Mouse (Mus musculus): ENCODE measurements around the gene Ppp2r2c.

Ppp2r2c gene

DNA sequence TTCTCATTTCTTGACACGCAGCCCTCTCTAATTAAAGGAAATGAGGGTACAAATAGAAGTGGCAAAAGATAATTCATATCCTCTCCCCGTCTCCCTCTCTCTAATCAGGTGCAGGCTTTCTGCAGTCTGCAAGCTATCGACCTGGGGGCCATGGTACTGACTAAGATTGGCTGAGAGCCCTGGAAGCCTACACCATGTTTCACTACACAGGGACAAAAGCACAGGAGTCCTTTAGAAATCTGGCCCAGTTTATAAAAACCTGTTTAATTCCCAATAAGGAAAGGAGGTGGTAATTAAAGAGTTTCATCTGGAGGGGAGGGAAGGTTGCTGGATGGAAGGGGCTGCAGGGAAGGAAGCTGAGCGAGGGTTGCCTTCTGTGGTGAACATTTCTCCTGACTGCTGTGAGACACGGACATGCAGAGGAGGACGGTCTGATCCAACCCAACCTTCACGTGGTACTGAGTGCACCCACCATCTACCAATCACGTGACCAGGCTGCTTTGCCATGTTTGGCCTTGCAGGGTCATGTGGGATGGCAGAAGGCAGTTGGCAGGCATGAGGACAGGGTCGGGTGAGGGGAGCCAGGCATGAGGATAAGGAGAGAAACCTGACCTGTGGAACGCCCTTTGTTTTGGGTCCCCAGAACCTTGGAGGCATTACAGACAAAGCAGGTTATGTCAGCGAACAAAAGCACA is 30.2 kb downstream of the Ppp2r2c start:
- DNase-seq: no peak

DNA sequence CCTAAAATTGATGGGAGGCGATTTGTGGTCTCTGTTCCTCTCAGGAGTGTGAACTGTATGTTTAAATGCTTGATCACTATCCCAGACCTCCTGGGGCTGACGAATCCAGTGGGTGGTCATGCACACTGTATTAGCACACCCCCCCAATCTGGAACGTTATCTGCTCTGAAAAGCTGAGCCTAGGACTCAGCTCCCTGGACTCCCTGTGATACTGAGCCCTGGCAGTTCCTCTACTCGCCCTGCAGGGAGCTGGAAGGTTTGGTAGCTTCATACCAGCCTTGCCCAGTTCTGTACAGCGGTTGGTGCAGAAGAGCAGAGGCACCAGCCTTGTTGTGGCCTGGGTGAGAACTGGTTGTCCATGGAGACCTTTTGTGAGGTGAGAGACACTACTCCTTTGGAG is 31.1 kb downstream of the Ppp2r2c start:
- DNase-seq: no peak

DNA sequence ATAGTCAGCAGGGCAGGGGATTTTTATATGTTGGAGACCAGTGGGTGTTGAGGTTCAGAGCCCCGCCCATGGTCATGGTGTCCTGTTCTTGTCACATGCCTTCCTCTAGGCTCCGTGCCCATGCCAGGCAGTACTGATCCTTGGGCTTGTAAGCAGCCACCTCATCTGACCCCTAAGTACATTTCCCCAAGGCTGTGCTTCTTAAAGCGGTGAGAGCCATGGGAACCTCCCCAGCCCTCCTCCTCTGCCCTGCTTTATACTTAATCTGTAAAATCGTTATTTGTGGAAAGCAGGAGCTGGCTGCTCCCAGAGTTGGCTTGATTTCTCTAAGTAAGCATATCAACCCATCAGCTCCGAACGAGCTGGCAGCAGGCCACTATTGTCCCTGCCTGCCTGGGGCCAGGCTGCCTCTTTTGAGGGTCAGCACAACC is 31.9 kb downstream of the Ppp2r2c start:
- no peak for DNase-seq

DNA sequence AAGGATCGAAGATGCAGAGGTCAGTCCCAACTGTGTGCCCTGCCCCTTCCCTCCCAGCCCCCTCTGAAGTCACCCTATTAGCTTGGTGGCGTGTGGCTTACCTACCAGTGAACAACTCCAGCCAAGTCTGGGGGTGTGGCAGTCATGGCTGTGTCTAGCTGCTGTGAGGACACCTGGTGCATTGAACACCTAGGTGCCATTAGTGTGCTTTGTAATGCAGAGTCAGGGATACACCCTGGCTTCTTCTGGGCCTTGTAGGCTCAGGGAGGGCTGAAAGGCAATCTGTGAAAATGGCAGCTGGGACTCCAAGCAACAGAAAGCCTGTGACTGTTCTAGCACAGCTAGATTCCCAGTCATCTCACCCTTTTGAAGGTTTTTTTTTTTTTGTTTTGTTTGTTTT is 34.5 kb downstream of the Ppp2r2c start:
- DNase-seq: no peak

DNA sequence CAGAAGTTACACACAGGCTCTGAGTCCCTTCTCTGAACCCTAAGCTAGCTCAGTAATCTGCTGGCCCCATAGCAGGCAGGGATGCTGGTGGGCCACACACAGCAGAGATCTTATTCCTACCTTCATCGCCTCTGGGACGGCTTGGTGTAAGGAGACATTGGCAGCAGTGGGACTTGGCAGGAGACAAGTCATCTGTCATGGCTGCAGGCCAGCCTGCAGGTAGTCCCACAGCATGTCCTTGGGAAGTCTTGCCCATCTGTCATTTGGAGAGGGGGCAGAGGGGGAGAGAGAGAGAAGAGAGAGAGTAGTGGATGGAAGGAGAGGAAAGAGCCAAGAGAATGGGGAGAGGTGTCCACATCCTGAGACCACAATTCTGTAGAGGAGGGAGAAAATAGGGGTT is 35.8 kb downstream of the Ppp2r2c start:
- no peak for DNase-seq

DNA sequence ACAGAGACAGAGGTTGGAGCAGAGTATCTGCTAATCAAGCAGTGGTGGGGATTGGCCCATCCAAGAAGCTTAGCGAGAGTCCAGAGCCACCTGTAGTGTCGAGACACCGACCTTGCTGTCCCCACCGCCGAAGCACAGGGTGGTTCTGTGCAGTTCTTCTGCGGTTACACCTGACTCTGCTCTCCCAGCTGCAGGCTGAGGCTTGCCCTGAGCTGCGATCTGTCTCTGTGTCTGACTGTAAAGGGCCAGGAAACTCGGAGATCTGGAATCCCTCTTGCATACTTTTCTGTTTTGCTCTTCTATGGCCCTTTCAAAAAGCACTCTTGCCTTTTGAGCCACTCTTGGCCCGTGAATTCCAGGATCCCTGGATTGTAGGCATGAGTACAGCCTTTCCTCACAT is 36.4 kb downstream of the Ppp2r2c start:
- DNase-seq: no peak

DNA sequence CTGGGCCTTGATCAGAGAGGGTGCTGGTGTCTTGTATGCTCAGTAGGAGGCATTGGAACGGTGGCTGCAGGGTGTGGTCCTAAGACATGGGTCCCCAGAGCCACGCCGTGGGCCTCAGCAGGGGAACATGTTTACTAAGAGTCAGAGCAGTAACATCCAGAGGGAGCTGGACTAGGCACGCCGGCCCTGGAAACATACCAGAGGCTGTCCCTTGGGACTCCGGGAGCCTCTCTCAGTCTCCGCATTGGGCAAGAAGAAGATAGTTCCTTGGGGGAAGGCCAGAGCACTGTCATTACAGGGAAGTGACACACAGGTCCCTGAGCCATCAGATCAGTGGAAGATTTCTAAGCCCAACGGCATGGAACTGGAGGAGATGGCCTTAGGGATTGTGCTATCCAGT is 36.9 kb downstream of the Ppp2r2c start:
- DNase-seq: no peak

DNA sequence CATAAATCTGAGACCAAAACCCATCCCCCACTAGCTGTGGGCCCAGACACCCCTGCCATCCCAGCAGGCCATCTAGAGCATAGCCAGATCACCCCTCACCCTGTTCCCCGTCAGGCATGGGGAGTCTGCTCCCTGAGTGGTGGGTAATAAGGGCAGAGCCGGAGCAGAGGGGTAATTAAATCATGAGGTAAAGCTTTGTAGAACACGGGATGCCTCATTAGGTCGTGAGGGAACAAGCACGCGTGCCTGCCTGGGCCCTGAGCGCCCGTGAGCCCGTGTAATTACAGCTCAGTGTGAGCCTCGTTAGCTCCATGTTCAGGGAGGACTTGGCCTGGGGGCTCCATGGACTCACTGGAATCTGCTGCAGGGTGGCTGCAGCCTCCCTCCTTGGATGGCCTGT is 39.4 kb downstream of the Ppp2r2c start:
- DNase-seq: no peak

DNA sequence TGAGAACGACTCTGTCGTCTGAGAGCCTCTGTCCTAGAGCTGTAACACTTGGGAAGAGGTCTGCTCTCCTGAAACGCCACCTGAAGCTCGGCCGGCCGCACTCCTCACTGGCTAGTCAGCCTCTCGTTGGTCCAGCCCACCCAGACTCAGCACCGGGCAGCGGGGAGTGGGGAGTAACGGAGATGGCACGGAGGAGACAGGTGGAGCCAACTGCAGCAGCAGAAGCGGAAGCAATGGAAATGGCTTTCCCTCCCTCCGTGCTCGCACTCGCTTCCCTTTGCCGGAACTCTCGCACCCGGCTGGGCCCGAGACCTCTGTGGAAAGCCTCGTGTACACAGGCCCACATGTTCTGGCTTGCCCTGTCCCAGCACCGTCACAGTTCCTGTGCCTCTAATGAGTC is 41.2 kb downstream of the Ppp2r2c start:
- no peak for DNase-seq

DNA sequence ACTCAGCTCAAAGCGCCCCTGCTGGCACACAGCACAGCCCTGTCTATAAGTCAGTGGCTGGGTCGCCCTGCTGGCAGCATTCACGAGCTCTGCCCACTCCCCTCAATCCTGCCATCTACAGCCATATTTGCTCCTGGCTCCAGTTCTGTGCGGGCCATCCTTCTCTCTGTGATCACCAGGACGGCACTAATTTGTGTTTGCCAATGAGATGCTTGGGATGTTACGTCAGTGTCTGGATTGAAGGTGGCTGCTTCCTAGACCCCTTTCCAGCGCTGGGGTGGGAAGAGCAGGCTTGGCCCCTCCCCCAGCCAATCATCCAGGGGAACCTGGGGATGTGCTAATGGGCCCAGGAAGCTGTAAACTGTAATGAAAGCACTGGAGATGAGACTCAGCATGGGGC is 42.7 kb downstream of the Ppp2r2c start:
- DNase-seq: no peak

DNA sequence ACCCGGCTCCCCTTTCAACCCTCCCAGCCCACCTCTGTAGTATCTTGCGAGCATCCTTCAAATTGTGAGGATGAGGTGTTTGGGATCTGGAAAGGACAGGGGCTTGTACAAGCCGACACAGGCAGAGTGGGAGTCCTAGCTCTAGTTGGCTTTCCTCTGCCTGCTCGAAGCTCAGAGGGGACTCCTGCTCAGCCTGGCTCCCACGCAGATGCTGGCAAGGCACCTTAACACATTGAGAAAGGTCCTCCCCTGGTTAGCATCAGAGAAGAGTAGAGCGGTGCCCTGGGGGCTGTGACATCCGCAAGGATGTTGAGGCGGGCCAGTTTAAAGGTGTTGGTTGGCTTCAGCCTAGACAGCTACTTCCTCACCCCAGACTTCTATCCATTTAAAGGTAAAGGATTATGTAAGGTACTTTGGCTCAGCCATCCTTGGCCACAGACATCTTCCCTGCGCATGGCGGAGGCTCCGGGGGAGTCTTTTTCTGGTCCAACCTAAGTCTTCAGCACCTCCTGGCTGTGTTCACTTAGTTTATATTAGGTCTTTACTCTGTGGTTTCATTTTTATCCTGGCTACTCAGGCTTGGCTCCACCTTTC is 43.5 kb downstream of the Ppp2r2c start:
- peak; percentile 70 for DNase-seq

DNA sequence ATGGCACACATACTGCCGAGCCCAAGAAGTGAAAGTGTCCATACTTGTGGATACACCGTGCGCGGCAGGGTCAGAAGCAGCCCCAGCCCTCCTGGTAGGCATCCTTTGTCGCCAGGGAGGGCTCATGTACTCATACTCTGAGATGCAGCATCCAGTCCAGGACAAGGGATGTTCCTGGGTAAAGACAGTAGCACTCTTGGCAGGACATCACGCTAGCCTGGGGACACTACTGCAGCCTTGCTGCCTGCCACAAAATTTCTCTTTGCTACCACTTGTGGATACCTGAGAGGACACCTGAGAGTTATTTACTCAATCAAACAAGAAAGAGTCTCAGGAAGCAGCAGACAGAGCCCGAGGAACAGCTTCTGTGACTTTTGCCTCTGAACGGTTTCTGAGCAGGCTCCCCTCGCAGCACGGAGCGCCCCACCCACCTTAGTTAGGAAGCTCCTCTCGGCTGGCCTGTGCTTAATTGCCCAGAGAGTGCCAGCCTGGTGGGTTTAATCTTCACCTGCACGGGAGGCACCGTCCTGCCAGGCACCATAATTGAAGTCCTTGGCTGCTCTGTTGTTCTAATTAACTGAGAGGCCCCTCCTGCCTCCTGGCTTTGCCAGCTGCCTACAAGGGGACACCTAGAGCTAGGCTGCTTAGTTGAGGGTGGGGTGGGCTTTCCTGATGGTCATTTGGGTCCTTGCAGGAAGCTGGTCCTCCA is 44.4 kb downstream of the Ppp2r2c start:
- DNase-seq: no peak

DNA sequence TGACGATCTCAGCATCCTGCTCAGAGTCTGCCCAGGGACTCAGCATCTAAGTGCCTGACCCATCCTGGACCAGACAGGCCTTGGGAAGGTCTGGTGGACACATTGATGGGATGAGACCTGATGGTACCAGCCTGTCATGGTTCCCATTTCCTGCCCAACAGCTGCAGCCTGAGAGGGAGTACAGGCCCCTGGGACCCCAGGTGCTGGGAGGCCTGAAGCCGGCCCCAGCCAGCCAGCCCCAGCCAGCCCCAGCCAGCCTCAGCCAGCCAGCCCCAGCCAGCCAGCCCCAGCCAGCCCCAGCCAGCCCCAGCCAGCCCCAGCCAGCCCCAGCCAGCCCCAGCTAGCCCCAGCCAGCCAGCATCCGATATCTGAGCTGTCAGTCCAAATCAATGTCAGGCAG is 46.9 kb downstream of the Ppp2r2c start:
- no peak for DNase-seq

DNA sequence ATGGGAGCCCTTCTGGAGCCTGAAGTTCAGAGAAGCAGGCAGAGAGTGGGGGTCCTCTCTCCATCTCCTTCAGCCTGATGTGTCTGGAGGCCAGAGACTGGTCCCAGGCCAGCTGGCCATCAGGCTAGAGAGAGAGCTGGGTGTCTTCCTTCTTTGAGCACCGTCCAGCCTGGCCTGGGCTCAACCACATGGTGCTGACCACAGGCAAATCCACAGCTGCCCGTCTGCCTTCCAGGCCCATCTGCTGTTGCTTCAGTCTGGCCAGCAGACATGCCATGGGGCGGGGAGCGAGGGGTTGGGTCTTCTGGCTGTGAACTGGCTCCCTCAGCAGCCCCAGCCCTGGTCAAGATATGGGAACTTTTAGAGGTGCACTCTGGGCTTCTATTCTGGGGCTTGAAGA is 48.3 kb downstream of the Ppp2r2c start:
- no peak for DNase-seq

DNA sequence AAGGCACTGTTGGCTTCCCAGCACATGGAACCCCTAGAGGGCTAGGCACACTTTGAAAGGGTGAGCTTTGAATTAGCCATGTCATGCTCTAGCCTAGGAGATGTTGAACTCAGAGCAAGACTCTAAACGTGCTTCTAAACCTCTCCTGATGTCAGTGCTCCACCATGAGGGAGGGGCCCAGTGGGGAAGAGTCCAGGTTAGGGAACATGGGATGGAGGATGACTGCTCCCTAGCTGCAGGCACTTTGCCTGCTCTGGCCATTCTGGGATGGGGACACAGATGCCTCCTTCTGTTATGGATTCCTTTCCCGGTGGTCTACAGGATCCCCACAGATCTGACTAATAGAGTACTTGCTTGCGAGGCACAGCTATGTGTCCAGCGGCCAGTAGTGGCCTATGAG is 48.9 kb downstream of the Ppp2r2c start:
- no peak for DNase-seq

DNA sequence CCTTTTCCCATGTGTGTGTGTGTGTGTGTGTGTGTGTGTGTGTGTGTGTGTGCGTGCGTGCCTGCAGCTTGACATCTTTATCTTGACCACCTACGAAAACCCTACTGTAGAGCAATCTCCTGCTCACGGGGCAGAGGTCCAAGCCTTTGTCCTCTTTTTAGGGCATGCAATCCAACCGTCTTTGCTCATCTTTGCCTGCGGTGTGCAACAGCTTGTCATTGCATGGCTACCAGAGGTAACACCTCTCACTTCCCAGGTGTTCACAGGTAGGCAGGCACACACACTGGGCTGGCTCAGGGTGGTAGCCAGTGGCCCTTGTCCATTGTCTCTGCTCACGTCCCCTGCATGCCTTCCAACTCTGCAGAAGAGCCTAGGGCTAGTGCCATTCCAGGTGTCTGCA is 49.7 kb downstream of the Ppp2r2c start:
- no peak for DNase-seq

DNA sequence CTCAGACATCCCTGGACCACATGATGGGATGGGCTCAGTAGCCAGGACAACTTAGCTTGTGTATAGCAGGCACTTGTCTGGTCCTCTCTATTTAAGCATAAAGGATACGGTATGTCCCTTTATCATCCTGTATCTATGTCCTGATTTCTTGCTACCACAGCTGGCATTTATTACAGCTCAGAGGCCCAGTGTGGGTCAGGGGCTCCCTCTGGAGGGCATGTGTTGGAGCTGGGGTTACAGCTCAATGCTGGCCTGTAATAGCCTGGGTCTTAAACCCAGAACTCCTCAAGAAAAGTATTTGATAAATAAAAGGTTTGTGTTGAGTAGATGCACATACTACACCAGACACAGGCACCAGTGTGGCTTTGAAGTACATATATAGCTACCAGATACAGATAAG is 51.8 kb downstream of the Ppp2r2c start:
- DNase-seq: no peak

DNA sequence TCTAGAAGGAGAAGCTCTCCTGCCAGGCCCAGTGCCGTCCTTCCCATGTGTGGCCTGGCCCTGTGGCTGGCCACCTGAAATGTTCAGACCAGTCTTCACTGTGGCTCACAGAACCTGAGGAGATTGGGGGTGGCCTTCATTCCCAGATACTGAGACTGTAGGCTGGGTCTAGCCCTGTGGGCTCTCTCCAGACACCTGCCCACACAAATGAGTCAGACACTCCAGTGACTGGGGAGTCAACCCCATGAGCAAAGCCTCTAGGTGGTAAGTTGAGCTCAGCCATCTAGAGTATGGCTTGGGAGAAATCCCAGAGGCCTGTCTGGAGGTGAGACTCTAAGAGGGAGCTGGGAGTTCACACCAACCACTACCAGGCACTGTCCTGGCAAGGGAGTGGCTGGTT is 53.6 kb downstream of the Ppp2r2c start:
- DNase-seq: peak; percentile 73

DNA sequence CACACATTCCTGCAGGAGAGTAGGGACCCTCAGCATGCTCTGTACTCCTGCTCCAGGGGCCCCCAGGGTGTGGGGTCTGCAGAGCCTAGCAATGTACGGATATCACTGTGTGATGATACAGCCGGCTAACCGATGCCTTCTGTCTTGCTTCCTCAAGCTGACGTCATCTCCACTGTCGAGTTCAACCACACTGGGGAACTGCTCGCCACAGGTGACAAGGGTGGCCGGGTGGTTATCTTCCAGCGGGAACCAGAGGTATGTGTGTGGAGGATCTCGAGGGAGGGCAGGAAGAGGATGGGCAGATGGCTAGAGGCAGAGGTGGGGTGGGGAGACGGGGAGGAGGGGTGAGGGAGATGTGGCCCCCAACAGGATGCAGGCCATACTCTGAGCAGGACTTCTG is 54.5 kb downstream of the Ppp2r2c start:
- no peak for DNase-seq

DNA sequence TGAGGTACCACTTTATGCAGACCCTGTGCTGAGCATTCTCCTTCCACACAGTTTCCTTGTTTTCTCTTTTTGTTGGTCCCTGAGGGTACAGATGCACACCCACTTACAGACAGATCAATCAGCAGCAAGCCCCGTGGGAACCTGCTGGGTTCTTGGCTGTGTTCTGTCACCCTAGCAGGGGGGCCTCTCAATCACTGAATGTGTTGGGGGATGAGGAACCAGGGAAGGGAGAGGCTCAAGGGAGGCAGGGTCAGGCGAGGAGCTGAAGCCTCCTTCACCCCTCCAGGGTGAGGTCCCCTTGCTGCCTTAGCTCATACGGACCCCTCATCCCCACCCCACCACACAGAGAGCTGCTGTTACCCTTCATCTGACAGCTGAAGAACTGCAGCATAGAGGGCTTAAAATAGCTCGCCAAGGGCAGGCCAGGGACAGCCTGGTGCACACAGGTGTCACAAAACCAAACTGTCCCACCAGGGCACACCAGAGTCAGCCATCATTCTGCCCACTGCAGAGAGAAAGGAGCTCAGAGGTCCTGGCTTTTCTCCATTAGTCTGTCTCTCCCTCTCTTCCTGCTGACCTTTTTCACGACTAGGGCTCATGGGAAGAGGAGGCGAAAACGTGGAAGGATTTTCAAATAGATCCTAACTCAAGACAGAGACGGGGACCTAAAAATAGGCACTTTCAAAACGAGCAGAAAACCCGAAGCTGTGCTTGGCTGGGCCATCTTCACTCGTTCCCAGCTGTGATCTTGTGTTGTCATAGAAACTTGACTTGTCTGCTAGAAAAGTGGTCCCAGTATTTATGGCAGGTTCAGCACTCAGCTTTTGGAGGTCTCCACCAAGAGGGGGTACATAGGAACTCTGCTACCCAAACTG is 55.8 kb downstream of the Ppp2r2c start:
- no peak for DNase-seq

DNA sequence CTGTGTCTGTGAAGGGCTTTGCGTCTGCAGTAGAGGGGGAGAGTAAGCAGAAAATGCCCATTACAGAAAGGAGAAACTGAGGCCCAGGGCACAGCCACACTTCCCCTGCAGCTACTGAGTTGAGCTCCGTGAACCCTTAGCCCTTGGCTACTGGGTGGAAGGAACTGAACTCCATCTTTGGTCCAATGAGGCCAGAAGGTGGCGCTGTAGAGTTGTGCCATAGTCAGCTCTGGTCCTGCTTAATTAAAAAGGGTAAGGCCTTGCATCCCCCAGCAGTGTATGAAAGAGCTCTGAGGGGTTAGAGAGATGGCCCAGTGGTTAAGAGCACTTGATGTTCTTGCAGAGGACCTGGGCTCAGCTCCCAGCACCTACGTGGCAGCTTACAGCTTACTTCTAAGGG is 60.4 kb downstream of the Ppp2r2c start:
- DNase-seq: peak; percentile 32

DNA sequence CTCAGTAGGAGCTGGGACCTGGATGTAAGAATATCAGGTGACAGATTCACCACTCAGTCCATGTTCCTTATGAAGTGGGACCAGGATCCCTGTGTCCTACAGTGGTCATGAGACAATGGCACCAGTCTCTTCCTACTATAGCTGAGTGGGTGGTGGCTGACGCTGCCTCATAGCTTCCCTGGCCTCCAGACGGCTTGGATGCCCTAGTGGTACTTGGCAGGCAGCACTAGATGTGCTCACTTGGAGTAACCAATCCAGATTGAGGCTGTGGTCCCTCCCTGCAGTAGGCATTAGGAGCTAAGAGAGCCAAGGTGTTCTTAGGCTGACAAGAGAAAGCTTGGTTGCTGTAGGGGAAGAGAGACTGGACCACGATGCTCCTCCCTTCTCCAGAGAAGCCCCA is 61.1 kb downstream of the Ppp2r2c start:
- no peak for DNase-seq

DNA sequence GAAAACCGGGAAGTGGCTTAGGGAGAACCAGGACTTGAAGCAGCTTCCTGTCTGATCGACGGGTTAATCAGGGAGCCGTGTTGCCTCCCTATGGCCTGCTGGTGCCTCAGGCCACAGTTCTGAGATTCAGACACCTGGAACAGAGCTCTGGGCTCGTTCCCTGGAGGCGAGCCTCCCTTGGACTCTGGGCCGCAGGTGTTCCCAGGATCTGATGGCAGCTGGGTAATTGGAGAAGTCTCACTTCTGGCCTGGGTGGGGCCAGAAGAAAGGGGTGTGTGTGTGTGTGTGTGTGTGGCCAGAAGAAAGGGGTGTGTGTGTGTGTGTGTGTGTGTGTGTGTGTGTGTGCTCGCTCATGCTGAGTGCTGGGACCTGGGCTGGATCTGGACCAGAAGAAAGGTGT is 65.1 kb downstream of the Ppp2r2c start:
- no peak for DNase-seq
